Mouse (Mus musculus) liver, embryonic 13.5 days (tissue): Measurements from ENCODE around the gene Timm44. TPM values are rescaled to one million over a fixed set of nuclear protein-coding genes. Genes with fewer than 3 reads are reported as not detected.

ENCODE experiments used
- ATAC-seq: fragments of 200-750 bp; cut with Nextera tagmentation; 2 replicates; pipeline ENCODE4 v1.8.0; 2017; ENCODE audit warnings: low read depth, mild to moderate bottlenecking, moderate number of reproducible peaks, moderate library complexity
- DNase-seq: peaks from one replicate; pipeline ENCODE4 v3.0.0; 2022
- H3K27ac ChIP-seq: fragments of 300-500 bp; sonication (generic); 2 replicates; pipeline ENCODE4 v1.5.1; 2015; ENCODE audit warnings: moderate library complexity, mild to moderate bottlenecking, inconsistent platforms
- H3K27me3 ChIP-seq: fragments of 300-500 bp; sonication (generic); 2 replicates; pipeline ENCODE4 v1.6.1; 2015; ENCODE audit warnings: mild to moderate bottlenecking, inconsistent platforms
- H3K36me3 ChIP-seq: fragments of 300-500 bp; sonication (generic); 2 replicates; pipeline ENCODE4 v1.6.1; 2015; ENCODE audit warnings: mild to moderate bottlenecking, inconsistent platforms
- H3K4me1 ChIP-seq: fragments of 300-500 bp; sonication (generic); replicated peaks from 2 replicates; pipeline ENCODE4 v1.6.1; 2015; ENCODE audit warnings: inconsistent platforms
- H3K4me2 ChIP-seq: fragments of 300-500 bp; sonication (generic); 2 replicates; pipeline ENCODE4 v1.6.1; 2015; ENCODE audit warnings: inconsistent platforms, mild to moderate bottlenecking, moderate library complexity
- H3K4me3 ChIP-seq: fragments of 300-500 bp; sonication (generic); replicated peaks from 2 replicates; pipeline ENCODE4 v1.5.1; 2015; ENCODE audit warnings: mild to moderate bottlenecking, inconsistent platforms
- H3K9ac ChIP-seq: fragments of 300-500 bp; sonication (generic); 2 replicates; pipeline ENCODE4 v1.6.1; 2015; ENCODE audit warnings: mild to moderate bottlenecking, inconsistent platforms
- H3K9me3 ChIP-seq: fragments of 300-500 bp; sonication (generic); replicated peaks from 2 replicates; pipeline ENCODE4 v1.6.1; 2016; ENCODE audit warnings: inconsistent platforms
- WGBS: fragments of 180-500 bp; shearing (Covaris S2); methylation state at CpG from one replicate; pipeline ENCODE4 v1.1.7; 2015; ENCODE audit not compliant: insufficient replicate concordance; 5-methylcytosine and 5-hydroxymethylcytosine counted together
- polyA plus RNA-seq: library from polyadenylated mRNA; unstranded; fragments of >200 nt; fragmentation: Nextera tagmentation; extraction: Ambion mirVana; gene quantifications from 2 replicates; pipeline ENCODE4 v1.2.1, GENCODE M21; 2015

Gene Timm44
- polyA plus RNA-seq, 1 experiment from 2014 or later, result 38.1 TPM

DNA sequence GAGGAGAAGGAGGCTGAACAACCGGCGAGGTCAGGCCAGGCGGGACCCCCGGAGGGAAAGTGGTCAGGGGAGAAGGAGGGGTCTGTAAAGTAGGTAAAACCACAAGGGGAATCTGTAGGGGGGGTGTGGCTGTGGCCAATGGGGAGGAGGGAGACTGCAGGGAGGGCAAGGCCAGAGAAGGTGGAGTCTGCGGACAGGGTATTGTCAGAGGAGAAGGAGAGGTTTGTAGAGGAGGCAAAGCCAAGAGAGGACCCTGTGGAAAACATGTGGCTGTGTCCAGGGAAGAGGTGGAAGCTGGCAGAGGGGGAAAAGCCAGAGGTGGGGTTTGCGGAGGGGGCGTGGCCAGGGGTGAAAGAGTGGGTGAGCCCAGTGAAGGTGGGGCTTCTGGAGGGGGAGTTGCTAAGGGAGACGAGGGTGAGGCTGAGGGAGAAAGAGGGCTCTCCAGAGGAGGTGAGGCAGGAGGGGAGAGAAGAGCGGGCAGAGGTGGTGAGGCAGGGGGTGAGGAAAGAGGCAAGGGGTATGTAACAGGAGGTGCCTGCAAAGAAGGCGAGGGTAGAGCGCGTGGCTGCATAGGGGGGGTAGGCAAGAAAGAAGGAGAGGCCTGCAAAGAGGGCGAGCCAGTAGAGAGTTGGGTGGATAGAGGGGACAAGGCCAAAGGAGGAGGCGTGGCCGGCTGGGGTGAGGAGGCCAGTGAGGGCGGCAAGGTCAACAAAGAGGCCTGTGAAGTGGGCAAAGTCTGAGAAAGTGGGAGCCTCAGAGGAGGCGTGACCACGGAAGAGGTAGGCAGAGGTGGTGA lies 62.3 kb downstream of the Timm44 start:
- Histone ChIP-seq H3K27ac (0 out of 2 replicates have a peak overlapping the region, but pooled peaks have one; percentile 23), H3K36me3 (no peaks in the 10 kb centered on the region), H3K27me3 (peaks cover 78% of the 10 kb centered on the region), H3K4me3 (peak overlapping the region; percentile 50), H3K4me1 (peaks cover 25% of the 10 kb centered on the region), H3K9me3 (no peaks in the 10 kb centered on the region), H3K4me2 (peak overlapping the region; percentile 67), H3K9ac (peak overlapping the region; percentile 41)
- ATAC-seq (peak; percentile 59), DNase-seq (no peak)
- 2% methylated on average over 18 of the region's 18 CpGs for WGBS

DNA sequence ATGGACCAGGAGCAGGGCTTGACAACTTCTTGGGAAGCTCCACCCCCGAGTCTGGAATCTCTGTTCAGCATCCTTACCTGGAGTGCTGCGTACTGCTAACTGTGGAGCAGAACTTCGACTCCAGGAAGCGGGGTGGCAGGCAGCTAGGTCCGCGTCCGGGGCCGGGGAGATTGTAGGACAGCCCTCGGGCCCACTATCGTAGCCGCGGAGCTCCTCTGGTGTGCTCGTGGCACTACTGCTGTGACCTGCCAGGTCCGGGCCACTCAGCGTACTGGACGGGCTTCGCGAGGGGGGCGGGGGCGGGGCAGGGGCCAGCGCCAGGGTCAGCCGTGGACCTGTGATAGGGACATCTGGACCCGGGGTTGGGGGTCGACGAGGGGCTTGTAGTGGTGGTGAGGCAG lies 62.9 kb downstream of the Timm44 start:
- peak overlapping the region; percentile 67 for H3K4me2 ChIP-seq
- no peaks in the 10 kb centered on the region for H3K9me3 ChIP-seq
- no peak for DNase-seq
- 2% methylated on average over 25 of the region's 25 CpGs for WGBS
- peak overlapping the region; percentile 50 for H3K4me3 ChIP-seq
- H3K4me1 ChIP-seq, result peaks cover 25% of the 10 kb centered on the region
- peaks cover 78% of the 10 kb centered on the region for H3K27me3 ChIP-seq
- no peaks in the 10 kb centered on the region for H3K36me3 ChIP-seq
- peak; percentile 24 for ATAC-seq
- H3K27ac ChIP-seq, result no peak overlapping the region
- H3K9ac ChIP-seq, result peak overlapping the region; percentile 26; the same call in 1 of the 2 replicates

DNA sequence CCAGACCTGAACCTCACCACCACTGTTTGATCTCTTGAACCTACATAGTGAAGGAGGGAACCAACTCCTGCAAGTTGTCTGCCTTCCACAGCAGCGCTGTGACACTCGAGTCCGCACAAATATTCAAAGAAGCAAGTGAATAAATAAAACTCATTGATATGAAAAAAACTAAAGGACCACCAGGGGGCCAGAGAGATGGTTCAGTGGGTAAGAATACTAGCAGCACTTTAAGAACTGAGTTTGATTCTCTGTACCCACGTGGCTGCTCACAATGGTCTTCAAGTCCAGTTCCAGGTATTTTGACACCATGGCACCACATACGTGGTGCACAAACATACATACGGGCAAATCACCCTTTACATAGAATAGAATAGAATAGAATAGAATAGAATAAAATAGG lies 64.6 kb downstream of the Timm44 start:
- WGBS, result 61% methylated on average over 6 of the region's 6 CpGs
- no peak for ATAC-seq
- no peak overlapping the region for H3K4me2 ChIP-seq

More for the DNA sequence above, 64.6 kb downstream of the Timm44 start:
- peaks cover 32% of the 10 kb centered on the region for H3K4me1 ChIP-seq
- no peak overlapping the region for H3K9ac ChIP-seq
- H3K9me3 ChIP-seq, result no peaks in the 10 kb centered on the region
- no peak overlapping the region for H3K27ac ChIP-seq
- peaks cover 78% of the 10 kb centered on the region for H3K27me3 ChIP-seq
- DNase-seq, result no peak
- H3K36me3 ChIP-seq, result no peaks in the 10 kb centered on the region
- no peak overlapping the region for H3K4me3 ChIP-seq

Other genes with a start within 250 kb of the Timm44 start
- gene Cd209f, start 170.1 kb downstream of the Timm44 start, polyA plus RNA-seq, result 0.31 and 0.35 TPM in 2 replicates
- gene Cd209g, start 141.8 kb downstream of the Timm44 start, polyA plus RNA-seq, result not detected in 2 replicates
- 5.6 and 6.3 TPM in 2 replicates for gene Evi5l, start 109.3 kb downstream of the Timm44 start, polyA plus RNA-seq
- 0.24 and 0.46 TPM in 2 replicates for gene Prr36, start 58.5 kb downstream of the Timm44 start, polyA plus RNA-seq
- gene Lrrc8e, start 49.1 kb downstream of the Timm44 start, polyA plus RNA-seq, result 0.09 and 0.13 TPM in 2 replicates
- gene Map2k7, start 37.2 kb downstream of the Timm44 start, polyA plus RNA-seq, result 10.6 and 11.2 TPM in 2 replicates
- 0.19 and 0.23 TPM in 2 replicates for gene Gm49320, start 37.0 kb downstream of the Timm44 start, polyA plus RNA-seq
- 0.61 and 0.66 TPM in 2 replicates for gene Tgfbr3l, start 27.7 kb downstream of the Timm44 start, polyA plus RNA-seq
- 19.7 and 20.3 TPM in 2 replicates for gene Snapc2, start 22.8 kb downstream of the Timm44 start, polyA plus RNA-seq
- 3.0 TPM in 2 replicates for gene Ctxn1, start 16.6 kb downstream of the Timm44 start, polyA plus RNA-seq
- gene Ccl25, start 49.3 kb upstream of the Timm44 start, polyA plus RNA-seq, result 8.9 and 9.2 TPM in 2 replicates
- 144 and 179 TPM in 2 replicates for gene Elavl1, start 49.5 kb upstream of the Timm44 start, polyA plus RNA-seq
- 1.9 and 2.1 TPM in 2 replicates for gene Cers4, start 217.1 kb upstream of the Timm44 start, polyA plus RNA-seq